Mouse (Mus musculus): ENCODE results near the gene Baiap2l1. TPM values are rescaled to one million over a fixed set of nuclear protein-coding genes. Genes with fewer than 3 reads are reported as not detected.

Gene Baiap2l1
- total and polyA plus RNA-seq, 3 experiments, result 0.11 TPM; not detected in 2

- Histone ChIP-seq H3K27me3 (ENCODE audit: insufficient read depth, low read length) (no peaks in the 10 kb centered on the region), H3K9me3 (replicated peaks) (no peaks in the 10 kb centered on the region), H3K4me3 (ENCODE audit: low read depth, low read length) (no peak overlapping the region), H3K36me3 (replicated peaks) (peaks cover 41% of the 10 kb centered on the region), H3K4me1 (ENCODE audit: insufficient read depth, low read depth, low read length) (peaks cover 18% of the 10 kb centered on the region)
- ATAC-seq (ENCODE audit: extremely low read depth, insufficient number of reproducible peaks, low FRiP score, poor library complexity, severe bottlenecking) (no peak), DNase-seq (ENCODE audit: low spot score) (no peak)
- no peak for TF ChIP-seq POLR2AphosphoS5 (IDR thresholded peaks at IDR 0.05; ENCODE audit: insufficient replicate concordance, low read depth, low read length)
Observed at GRCm38 (mm10) chr5:144271118-144271517, 86.8 kb downstream of the Baiap2l1 start.

GRCm38 (mm10) chr5:144270420-144270819, 87.5 kb downstream of the Baiap2l1 start:
- H3K36me3 ChIP-seq (replicated peaks), result peaks cover 46% of the 10 kb centered on the region
- ATAC-seq (ENCODE audit: extremely low read depth, insufficient number of reproducible peaks, low FRiP score, poor library complexity, severe bottlenecking), result no peak
- no peaks in the 10 kb centered on the region for H3K9me3 ChIP-seq (replicated peaks)
- TF ChIP-seq CTCF (IDR thresholded peaks at IDR 0.05; ENCODE audit: low read depth, low read length) (no peak), POLR2AphosphoS5 (IDR thresholded peaks at IDR 0.05; ENCODE audit: insufficient replicate concordance, low read depth, low read length) (no peak), GATA1 (IDR thresholded peaks at IDR 0.05; ENCODE audit: borderline replicate concordance, low read length) (no peak), TAL1 (conservative IDR thresholded peaks at IDR 0.05; ENCODE audit: low read depth, low read length) (no peak), GATA2 (IDR thresholded peaks at IDR 0.05; ENCODE audit: borderline replicate concordance, low read depth, low read length) (no peak)
- DNase-seq (ENCODE audit: low spot score), result no peak
- no peak overlapping the region for H3K4me3 ChIP-seq (ENCODE audit: low read depth, low read length)
- no peaks in the 10 kb centered on the region for H3K27me3 ChIP-seq (ENCODE audit: insufficient read depth, low read length)
- peaks cover 18% of the 10 kb centered on the region for H3K4me1 ChIP-seq (ENCODE audit: insufficient read depth, low read depth, low read length)

- Histone ChIP-seq H3K27me3 (ENCODE audit: insufficient read depth, low read length) (no peaks in the 10 kb centered on the region), H3K4me3 (ENCODE audit: low read depth, low read length) (no peak overlapping the region), H3K4me1 (ENCODE audit: insufficient read depth, low read depth, low read length) (peaks cover 18% of the 10 kb centered on the region), H3K9me3 (replicated peaks) (no peaks in the 10 kb centered on the region), H3K36me3 (replicated peaks) (peaks cover 50% of the 10 kb centered on the region)
- DNase-seq (ENCODE audit: low spot score), result no peak
- no peak for ATAC-seq (ENCODE audit: extremely low read depth, insufficient number of reproducible peaks, low FRiP score, poor library complexity, severe bottlenecking)
- TF ChIP-seq TAL1 (conservative IDR thresholded peaks at IDR 0.05; ENCODE audit: low read depth, low read length), result no peak
- TF ChIP-seq POLR2AphosphoS5 (IDR thresholded peaks at IDR 0.05; ENCODE audit: insufficient replicate concordance, low read depth, low read length), result no peak
- no peak for TF ChIP-seq CTCF (IDR thresholded peaks at IDR 0.05; ENCODE audit: low read depth, low read length)
- no peak for TF ChIP-seq GATA1 (IDR thresholded peaks at IDR 0.05; ENCODE audit: borderline replicate concordance, low read length)
- no peak for TF ChIP-seq GATA2 (IDR thresholded peaks at IDR 0.05; ENCODE audit: borderline replicate concordance, low read depth, low read length)
Observed at GRCm38 (mm10) chr5:144269926-144270325, 88.0 kb downstream of the Baiap2l1 start.

DNA sequence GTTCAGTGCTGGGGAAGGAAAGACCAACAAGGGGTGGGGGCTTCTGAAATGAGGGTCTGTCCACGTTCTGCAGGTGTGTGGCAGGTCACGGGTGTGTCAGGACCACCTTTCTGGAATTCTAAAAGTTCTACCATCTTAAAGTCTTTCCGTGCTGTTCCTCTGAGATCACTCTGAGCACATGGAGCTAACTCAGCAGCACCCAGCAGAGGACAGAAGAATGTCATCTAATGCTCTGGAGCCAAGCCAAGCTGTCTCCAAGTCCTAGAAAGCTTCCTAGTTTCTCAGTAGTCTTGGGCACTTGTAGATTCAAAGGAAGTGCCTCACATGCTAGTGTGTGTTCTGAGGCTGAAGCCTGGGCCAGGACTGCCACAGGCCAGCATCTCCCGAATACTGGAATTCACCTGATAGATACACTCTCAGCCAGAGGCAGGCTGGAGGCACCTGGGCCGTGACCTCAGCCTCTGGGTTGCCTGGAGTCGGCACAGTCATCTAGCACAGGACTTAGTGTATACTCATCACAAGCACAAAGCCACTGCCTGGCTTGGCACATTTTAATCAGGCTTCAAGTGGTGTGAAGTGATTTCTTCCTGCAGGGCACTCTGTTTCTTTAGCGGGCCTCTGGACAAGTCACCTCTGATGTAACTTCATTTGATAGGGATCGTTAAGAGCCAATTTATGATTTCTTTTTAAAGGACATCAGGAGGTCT, 90.2 kb downstream of the Baiap2l1 start:
- DNase-seq (ENCODE audit: low spot score) (no peak), ATAC-seq (ENCODE audit: extremely low read depth, insufficient number of reproducible peaks, low FRiP score, poor library complexity, severe bottlenecking) (no peak)
- no peak overlapping the region for H3K4me3 ChIP-seq (ENCODE audit: low read depth, low read length)
- no peaks in the 10 kb centered on the region for H3K27me3 ChIP-seq (ENCODE audit: insufficient read depth, low read length)
- TF ChIP-seq POLR2AphosphoS5 (IDR thresholded peaks at IDR 0.05; ENCODE audit: insufficient replicate concordance, low read depth, low read length) (no peak), CTCF (IDR thresholded peaks at IDR 0.05; ENCODE audit: low read depth, low read length) (peak; percentile 11; the same call in 1 of the 2 replicates)
- no peaks in the 10 kb centered on the region for H3K9me3 ChIP-seq (replicated peaks)
- H3K4me1 ChIP-seq (ENCODE audit: insufficient read depth, low read depth, low read length), result peaks cover 18% of the 10 kb centered on the region
- peaks cover 67% of the 10 kb centered on the region for H3K36me3 ChIP-seq (replicated peaks)

DNA sequence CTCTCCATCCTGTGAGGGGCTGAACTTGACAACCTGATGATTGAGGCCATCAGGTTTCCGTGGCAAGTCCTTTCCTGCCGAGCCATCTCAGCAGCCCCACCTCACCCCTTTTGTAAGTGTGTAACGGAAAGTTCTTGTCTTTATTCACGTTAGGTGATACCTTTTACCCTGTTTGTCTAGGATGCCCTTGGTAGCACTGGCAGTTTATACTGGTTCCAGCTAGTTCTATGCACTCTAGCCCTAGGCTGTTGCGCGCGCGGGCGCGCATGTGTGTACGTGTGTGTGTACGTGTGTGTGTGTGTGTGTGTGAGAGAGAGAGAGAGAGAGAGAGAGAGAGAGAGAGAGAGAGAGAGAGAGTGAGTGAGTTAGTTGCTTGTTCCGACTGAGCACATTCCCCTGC, 94.4 kb downstream of the Baiap2l1 start:
- H3K36me3 ChIP-seq (replicated peaks), result peaks cover 93% of the 10 kb centered on the region
- ATAC-seq (ENCODE audit: extremely low read depth, insufficient number of reproducible peaks, low FRiP score, poor library complexity, severe bottlenecking) (no peak), DNase-seq (ENCODE audit: low spot score) (no peak)
- H3K27me3 ChIP-seq (ENCODE audit: insufficient read depth, low read length), result no peaks in the 10 kb centered on the region
- H3K9me3 ChIP-seq (replicated peaks), result no peaks in the 10 kb centered on the region
- H3K4me1 ChIP-seq (ENCODE audit: insufficient read depth, low read depth, low read length), result peaks cover 23% of the 10 kb centered on the region
- TF ChIP-seq TAL1 (conservative IDR thresholded peaks at IDR 0.05; ENCODE audit: low read depth, low read length), result no peak
- H3K4me3 ChIP-seq (ENCODE audit: low read depth, low read length), result no peak overlapping the region

GRCm38 (mm10) chr5:144263082-144263481, 94.8 kb downstream of the Baiap2l1 start:
- peaks cover 28% of the 10 kb centered on the region for H3K4me1 ChIP-seq (ENCODE audit: insufficient read depth, low read depth, low read length)
- no peak overlapping the region for H3K4me3 ChIP-seq (ENCODE audit: low read depth, low read length)
- H3K36me3 ChIP-seq (replicated peaks), result peaks cover 93% of the 10 kb centered on the region
- no peaks in the 10 kb centered on the region for H3K9me3 ChIP-seq (replicated peaks)
- no peak for DNase-seq (ENCODE audit: low spot score)
- ATAC-seq (ENCODE audit: extremely low read depth, insufficient number of reproducible peaks, low FRiP score, poor library complexity, severe bottlenecking), result no peak
- TF ChIP-seq POLR2AphosphoS5 (IDR thresholded peaks at IDR 0.05; ENCODE audit: insufficient replicate concordance, low read depth, low read length), result no peak
- TF ChIP-seq GATA2 (IDR thresholded peaks at IDR 0.05; ENCODE audit: borderline replicate concordance, low read depth, low read length), result no peak
- no peak for TF ChIP-seq TAL1 (conservative IDR thresholded peaks at IDR 0.05; ENCODE audit: low read depth, low read length)
- no peak for TF ChIP-seq GATA1 (IDR thresholded peaks at IDR 0.05; ENCODE audit: borderline replicate concordance, low read length)
- no peak for TF ChIP-seq CTCF (IDR thresholded peaks at IDR 0.05; ENCODE audit: low read depth, low read length)
- H3K27me3 ChIP-seq (ENCODE audit: insufficient read depth, low read length), result no peaks in the 10 kb centered on the region

DNA sequence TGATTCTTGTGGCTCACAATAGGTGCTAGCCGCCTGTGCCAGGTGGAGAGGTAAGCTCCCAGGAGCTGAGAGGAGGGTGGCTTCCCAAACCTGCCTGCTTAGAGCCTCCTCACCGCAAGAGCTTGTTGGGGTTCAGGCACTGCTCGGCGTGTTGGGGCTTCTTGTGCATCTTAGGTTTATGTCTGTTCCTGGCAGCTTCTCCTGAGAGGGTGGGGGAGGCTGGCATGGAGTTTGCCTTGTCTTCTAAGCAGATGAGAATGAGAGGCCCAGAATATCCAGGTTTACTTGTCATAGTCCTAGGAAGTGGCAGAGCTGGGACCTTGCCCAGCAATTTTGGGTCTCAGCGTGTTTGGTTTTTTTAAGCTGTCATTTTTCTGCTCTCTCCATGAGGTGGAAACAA, 96.1 kb downstream of the Baiap2l1 start:
- Histone ChIP-seq H3K9me3 (replicated peaks) (no peaks in the 10 kb centered on the region), H3K4me3 (ENCODE audit: low read depth, low read length) (no peak overlapping the region), H3K4me1 (ENCODE audit: insufficient read depth, low read depth, low read length) (peaks cover 40% of the 10 kb centered on the region), H3K36me3 (replicated peaks) (peaks cover 93% of the 10 kb centered on the region), H3K27me3 (ENCODE audit: insufficient read depth, low read length) (no peaks in the 10 kb centered on the region)
- ATAC-seq (ENCODE audit: extremely low read depth, insufficient number of reproducible peaks, low FRiP score, poor library complexity, severe bottlenecking), result no peak
- TF ChIP-seq POLR2AphosphoS5 (IDR thresholded peaks at IDR 0.05; ENCODE audit: insufficient replicate concordance, low read depth, low read length), result no peak
- TF ChIP-seq CTCF (IDR thresholded peaks at IDR 0.05; ENCODE audit: low read depth, low read length), result no peak
- TF ChIP-seq GATA2 (IDR thresholded peaks at IDR 0.05; ENCODE audit: borderline replicate concordance, low read depth, low read length), result no peak
- TF ChIP-seq TAL1 (conservative IDR thresholded peaks at IDR 0.05; ENCODE audit: low read depth, low read length), result no peak
- TF ChIP-seq GATA1 (IDR thresholded peaks at IDR 0.05; ENCODE audit: borderline replicate concordance, low read length), result no peak
- DNase-seq (ENCODE audit: low spot score), result no peak
